Mouse (Mus musculus) left cerebral cortex, adult 2 months (tissue): ENCODE data around the gene Tenm2. TPM values are rescaled to one million over a fixed set of nuclear protein-coding genes. Genes with fewer than 3 reads are reported as not detected.
A peak's percentile ranks its signal among the peaks of the same experiment; 100 is the strongest.

Experiments used
- DNase-seq, 2 experiments: peaks; one replicate each; pipeline ENCODE4 v3.0.0; 2021 to 2022; ENCODE audit warnings: low spot score in 2 of 2, mixed read lengths in 1 of 2; ENCODE audit errors: extremely low spot score in 1 of 2
- H3K27ac ChIP-seq: fragments of 200-600 bp; 2 replicates; pipeline ENCODE4 v1.8.1; 2022
- H3K4me3 ChIP-seq: fragments of 200-600 bp; 2 replicates; pipeline ENCODE4 v1.8.1; 2022
- CTCF ChIP-seq: fragments of 200-600 bp; IDR thresholded peaks from 2 replicates; pipeline ENCODE4 v1.8.1; 2022; ENCODE audit warnings: antibody characterized with exemption, mild to moderate bottlenecking, moderate library complexity
- intact Hi-C: fragments of 180-260 bp; cut with DNase I; formaldehyde crosslinking; loops from one replicate; pipeline ENCODE4 v1.15.1; 2025
- total RNA-seq, 2 experiments: library from RNA; stranded (reverse); gene quantifications; 2 replicates each; pipeline ENCODE4 v1.2.3; 2021

Tenm2 gene
- total RNA-seq, 2 experiments from 2014 or later = 98.0 to 98.5 TPM

DNA sequence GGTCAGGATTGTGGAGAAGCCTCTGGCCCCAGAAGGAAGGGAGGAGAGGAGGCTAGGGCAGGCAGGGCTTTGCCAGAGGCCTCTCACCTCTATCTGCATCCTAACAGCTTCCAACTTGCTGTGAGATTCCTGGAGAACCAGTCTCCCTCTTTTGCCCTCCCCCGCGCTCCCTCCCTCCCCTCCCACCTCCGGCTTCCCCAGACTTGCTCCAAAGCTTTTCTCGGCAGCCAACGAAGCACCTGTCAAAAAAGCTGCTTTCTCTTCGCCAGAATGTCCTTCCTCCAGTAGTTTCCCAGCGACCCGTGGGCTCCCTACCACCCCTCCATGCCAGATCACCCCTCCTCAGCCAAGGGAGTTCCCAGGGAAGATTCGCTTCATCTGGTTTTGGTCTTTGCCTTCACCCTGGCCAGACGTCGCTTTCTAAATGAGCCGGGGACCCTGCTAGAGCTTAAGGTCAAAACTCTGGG is 1256.5 kb downstream of the Tenm2 start:
- intact Hi-C loops = loop anchor here (5.0 kb wide), 2 partner anchors 47 to 122 kb away; no protein-coding TSS in a partner anchor
- DNase-seq = no peak
- peak overlapping the region; percentile 85 for H3K27ac ChIP-seq
- no peak for TF ChIP-seq CTCF
- H3K4me3 ChIP-seq = peak overlapping the region; percentile 70

DNA sequence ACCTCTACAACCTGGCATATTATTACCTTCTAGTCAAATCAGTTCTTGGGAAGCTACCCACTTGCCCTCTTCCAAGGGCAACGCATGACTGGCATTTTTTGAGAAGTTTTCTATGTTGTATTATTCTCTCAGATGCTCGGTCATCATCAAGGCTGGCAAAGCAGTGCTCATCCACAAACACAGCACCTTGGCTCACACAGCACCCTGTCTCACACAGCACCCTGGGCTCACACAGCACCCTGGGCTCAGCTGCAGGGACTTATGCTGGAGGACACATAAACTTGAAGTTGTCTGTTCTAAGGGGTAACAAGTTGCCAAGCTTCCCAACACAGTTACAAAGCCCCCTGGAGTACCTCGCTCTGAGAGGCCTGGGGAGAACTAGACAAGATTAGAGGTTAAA is 1258.0 kb downstream of the Tenm2 start:
- Histone ChIP-seq H3K27ac (no peak overlapping the region), H3K4me3 (no peak overlapping the region)
- intact Hi-C loops = loop anchor here (5.0 kb wide), 2 partner anchors 45 to 120 kb away; no protein-coding TSS in a partner anchor
- TF ChIP-seq CTCF = no peak
- DNase-seq = no peak

DNA sequence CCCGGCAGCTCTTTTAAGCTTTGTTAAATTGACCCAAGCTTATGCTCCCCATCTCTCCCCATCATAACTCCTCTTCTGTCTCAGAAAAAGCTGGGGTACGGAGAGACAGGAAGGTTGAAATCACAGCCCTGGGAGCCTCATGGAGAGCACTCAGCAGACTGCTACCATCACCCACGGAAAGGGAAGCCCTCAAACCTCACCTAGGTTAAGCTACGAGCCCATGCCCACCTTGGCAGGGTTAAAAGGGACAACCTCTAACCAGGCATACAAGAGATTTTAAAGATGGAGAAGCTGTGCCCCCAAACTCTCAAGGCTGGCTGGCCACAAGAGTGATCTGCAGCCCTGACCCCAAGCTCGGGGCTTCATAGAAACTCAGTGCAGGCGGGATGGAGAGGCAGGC is 1258.7 kb downstream of the Tenm2 start:
- peak overlapping the region; percentile 19; the same call in 1 of the 2 replicates for H3K4me3 ChIP-seq
- intact Hi-C loops = loop anchor here (5.0 kb wide), 2 partner anchors 45 to 120 kb away; no protein-coding TSS in a partner anchor
- DNase-seq = no peak
- no peak overlapping the region for H3K27ac ChIP-seq
- TF ChIP-seq CTCF = no peak

DNA sequence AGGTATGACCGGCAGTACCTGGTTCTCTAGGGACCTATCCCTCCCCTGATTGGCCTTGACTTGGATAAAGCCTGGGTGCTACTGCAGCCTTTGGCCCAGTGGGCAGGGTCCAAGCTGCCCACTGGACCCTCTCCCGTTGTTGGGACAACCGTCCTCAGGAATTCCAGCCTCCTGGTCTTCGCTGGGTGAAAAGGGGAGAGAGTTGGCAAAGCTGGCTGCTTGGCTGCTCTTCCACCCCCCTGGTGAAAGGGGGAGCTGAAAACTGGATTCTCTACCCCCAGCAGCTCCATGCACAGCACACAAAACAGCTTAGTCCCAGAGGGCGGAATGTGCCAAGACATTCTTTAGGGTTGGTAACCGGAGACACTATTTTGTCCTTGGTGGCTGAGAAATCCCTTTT is 1259.3 kb downstream of the Tenm2 start:
- intact Hi-C loops = loop anchor here (5.0 kb wide), 2 partner anchors 44 to 119 kb away; no protein-coding TSS in a partner anchor
- peak in 1 of 2 experiments; percentile 41 for DNase-seq
- TF ChIP-seq CTCF = no peak
- H3K27ac ChIP-seq = no peak overlapping the region
- H3K4me3 ChIP-seq = no peak overlapping the region

DNA sequence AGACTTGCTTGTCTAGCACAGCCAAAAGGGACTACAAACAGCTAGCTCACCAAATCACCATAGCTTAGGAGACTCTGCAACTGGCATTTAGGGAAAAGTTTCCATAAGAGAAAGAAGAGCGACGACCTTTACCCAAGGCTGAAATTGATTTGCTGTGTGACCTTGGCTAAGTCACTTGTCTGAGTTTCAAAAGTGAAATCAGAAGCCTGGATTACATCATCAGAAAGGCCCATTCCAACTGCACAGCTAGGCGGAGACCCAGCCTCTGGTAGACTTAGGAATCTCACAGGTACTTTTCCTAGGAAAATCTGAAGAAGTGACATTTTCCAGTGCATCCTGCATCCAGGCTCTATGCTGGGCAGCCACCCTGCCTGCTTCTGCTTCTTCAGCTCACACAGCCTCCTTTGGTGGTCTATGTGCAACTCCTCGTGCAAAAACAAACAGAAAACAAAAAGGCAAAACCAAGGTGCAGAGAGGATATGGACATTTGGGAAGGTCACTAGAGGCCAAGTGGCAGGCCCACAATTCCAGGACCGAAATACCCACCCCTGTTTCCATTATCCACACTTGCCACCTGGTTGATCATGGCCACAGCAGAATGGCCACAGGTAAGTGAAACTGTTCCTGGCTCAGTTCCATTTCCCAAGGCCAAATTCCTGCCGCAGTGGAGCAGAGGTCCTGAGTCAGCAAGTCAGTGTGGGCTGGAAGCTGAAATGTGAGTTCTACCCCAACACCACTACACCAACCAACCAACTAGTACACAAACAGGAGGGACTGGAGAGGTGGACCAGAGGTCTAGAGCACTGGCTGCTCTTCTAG is 1260.9 kb downstream of the Tenm2 start:
- no peak for DNase-seq
- intact Hi-C loops = loop anchor here (5.0 kb wide), 2 partner anchors 43 to 118 kb away; no protein-coding TSS in a partner anchor

DNA sequence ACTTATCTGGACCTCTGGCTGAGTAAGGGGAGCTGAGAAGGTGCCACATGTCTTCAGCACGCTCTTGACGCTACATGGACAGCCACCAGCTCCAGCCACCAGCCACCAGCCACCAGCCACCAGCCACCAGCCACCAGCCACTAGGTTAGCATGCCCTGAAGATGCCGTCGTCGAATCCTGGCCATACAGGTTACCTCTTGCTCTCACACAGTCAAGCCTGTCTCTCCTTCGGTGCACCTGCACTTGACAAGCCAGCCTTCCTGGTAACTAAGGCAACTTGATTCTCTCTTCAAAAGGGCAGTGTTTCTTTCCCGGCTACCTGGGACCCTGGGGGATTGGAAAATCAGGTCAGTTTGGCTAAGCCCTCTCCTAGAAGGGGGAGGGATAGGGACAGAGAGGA is 1262.6 kb downstream of the Tenm2 start:
- Histone ChIP-seq H3K4me3 (no peak overlapping the region), H3K27ac (no peak overlapping the region)
- TF ChIP-seq CTCF = no peak
- no peak for DNase-seq
- intact Hi-C loops = no loop called here

More for the DNA sequence above, 1260.9 kb downstream of the Tenm2 start:
- H3K4me3 ChIP-seq = no peak overlapping the region
- TF ChIP-seq CTCF = no peak
- H3K27ac ChIP-seq = no peak overlapping the region

DNA sequence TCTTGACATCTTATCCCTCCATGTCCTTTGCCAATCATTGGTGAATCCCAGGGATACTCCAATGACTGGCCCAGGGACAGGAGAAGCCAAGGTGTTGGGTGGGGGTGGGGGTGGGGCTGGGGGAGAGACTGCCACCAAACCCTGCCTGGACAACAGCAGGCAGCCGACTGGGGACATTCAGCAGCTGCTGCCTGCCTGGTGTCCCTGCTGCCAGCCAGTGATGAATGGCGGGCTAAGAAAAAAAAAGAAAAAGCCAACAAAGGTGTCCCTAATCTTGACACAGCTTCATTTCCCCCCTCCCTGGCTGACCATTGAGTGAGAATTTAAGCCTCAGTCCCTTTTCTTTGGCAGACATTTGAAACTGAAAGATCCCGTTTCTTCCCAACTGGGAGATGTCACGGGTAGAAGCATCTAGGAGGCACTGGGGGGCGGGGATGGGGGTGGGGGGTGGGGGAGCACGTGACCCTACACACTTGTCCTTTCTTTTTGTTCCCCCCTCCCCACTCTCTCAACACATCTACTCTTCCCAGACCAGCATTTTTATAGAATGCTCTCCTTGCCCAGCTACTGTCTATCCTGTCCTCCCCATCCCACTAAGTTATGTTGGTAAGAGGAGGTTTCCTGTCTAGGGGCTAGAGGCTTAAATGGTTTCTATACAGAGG is 1263.4 kb downstream of the Tenm2 start:
- TF ChIP-seq CTCF = no peak
- no peak for DNase-seq
- intact Hi-C loops = no loop called here
- Histone ChIP-seq H3K27ac (no peak overlapping the region), H3K4me3 (no peak overlapping the region)

DNA sequence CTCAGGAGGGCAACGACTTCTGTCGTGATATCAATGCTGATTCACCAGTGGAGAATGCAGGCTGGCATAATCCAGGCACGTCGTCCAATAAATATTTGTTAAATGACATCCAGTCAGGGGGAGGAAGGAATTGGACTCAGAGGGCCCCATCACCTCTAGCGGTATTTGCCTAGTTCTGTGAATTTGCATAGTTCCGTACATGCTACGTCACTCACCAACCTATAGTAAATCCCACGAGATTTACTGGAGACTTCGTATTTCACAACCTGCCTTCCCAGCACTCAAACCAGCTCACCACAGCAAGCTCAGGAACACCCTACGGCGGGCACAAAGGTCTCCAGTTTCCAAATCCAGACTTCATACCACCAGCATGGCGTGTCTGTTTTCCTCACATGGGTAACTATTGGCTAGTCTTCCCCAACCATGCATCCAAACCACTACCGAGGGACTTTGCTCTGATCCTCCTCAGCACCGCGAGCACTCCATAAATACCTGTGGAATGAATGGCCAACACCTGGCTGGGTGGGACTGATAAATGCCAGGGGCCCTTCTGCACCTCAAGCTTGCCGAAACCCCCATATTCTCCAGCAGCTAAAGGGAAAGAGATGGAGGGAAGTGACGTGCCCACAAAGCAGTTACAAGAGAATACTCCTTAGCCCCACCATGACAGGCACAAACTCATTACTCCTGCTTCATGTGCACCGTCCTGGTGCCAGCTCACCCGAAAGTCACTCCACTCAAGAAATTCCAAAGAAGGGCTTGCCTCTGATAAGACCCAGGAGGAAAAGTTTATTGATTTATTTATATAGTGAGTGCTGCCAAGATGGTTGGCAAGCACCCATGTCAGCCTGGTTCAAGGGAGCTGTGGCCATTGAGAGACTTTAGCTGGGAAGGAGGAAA is 1264.7 kb downstream of the Tenm2 start:
- DNase-seq = no peak
- intact Hi-C loops = no loop called here
- TF ChIP-seq CTCF = no peak
- Histone ChIP-seq H3K4me3 (no peak overlapping the region), H3K27ac (no peak overlapping the region)

DNA sequence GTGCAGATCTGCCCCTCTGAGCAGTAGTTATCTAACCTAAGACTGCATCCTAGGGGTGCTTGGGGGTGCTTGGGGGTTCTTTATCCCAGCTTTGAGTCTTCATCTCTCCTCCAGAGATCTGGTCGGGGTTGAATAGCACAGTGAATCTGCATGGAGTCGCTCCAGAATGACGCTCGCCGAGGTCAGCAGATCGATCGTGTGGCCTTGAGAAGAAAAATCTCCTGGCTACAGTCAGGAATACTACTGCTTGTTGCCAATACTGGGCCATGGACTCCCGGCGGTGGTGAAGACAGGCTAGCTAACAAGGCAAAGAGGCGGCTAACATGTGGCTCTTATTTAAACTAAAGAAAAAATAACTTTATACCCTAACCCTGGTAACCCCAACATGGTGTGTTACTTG is 1267.5 kb downstream of the Tenm2 start:
- no peak for TF ChIP-seq CTCF
- intact Hi-C loops = no loop called here
- H3K4me3 ChIP-seq = no peak overlapping the region

DNA sequence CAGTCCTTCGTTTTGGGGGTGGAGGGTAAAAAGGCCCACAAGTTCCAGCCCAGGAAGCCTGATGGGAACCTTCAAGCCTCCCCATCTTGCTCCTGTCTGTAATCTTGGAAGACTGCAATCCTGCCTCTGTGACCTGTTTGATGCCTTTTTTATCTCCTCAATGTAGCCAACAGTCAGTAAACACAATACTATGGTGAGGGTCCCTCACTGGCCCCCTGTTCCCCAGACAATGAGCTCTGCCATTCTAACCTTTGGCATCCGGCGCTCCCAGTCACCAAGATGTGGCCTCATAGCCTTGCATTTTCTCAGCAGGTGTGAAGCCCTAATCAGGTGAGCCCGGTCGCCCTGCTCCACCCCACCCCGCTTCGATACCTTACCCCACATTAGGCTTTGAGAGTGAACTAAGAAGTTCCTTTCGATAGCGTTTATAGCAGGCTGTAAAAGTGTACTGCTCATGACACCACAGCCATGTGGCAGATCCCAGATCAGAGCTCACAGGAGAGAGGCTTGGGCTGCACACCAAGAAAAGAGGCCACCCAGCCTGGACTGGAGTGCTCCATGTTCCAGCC is 1271.7 kb downstream of the Tenm2 start:
- intact Hi-C loops = no loop called here
- TF ChIP-seq CTCF = no peak
- no peak overlapping the region for H3K27ac ChIP-seq
- no peak for DNase-seq
- no peak overlapping the region for H3K4me3 ChIP-seq

More for the DNA sequence above, 1267.5 kb downstream of the Tenm2 start:
- no peak for DNase-seq
- H3K27ac ChIP-seq = no peak overlapping the region

DNA sequence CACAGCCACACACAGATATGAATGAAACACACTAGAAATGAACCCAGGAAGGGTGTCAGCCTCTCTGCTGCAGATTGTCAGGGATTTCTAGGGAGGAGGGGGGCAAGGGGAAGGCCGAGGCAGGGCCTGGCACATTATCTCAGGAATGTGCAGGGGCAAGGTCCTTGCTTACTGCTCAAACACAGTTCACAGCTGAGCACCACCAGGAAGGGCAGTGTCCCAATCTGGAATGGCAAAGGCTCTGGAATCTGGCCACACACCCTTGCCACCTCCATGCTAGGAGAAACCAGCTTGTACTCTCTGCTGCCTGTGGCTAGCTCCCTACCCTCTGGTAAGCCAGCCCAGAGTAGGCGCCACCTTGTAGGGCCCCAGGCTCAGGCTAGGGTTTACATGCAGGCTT is 1272.2 kb downstream of the Tenm2 start:
- Histone ChIP-seq H3K27ac (no peak overlapping the region), H3K4me3 (no peak overlapping the region)
- no peak for TF ChIP-seq CTCF
- no peak for DNase-seq
- intact Hi-C loops = no loop called here
